Mouse (Mus musculus): ENCODE measurements around the gene Hrasls5.

Hrasls5 gene

DNA sequence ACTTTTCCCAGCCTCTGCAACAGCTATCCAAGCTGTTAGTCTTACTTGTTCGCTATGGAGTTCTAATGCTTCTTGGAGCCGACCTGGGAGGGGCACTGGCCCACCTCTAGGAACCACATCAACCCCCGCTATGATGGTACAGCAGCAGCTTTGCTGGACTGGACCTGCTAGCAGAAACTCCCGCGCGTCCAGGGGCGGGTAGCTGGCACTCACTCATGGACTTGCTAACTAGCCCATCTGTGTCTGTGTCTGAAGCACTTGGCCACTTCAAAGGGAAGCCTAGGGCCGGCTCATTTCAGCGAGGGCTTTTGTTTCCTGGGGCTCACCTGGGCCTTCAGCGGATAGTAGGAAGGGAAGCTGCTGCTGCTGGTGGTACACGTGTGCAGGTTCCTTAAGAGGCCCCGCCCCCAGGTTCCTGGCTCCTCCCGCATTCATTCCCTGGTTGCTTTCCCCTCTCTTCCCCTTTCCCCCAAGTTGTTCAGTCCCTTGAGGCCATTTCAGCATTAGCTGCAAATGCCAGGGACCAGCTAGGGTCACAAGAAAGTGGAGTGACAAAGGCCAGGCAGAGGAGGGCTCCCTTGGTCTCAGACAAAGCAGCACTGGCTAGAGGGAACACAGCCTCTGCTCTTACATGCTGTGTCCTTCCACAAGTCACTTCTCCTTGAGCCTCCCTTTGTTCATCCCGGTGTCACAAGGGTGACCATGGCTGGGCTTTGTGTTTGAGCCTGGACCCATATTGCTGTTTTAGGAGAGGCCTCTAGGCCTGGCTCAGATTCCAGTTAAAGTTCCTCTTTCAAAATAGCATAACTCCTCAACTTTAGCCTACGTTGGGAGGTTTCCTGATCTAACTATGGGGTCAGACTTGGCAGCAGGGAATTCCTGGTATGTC lies 5.3 kb upstream of the Hrasls5 start, which contains the start of gene Lgals12:
Lgals12 (minus strand) TSS at position 393 of the 889 bp plus-strand sequence.
- no peak for DNase-seq (ENCODE audit: low spot score)

DNA sequence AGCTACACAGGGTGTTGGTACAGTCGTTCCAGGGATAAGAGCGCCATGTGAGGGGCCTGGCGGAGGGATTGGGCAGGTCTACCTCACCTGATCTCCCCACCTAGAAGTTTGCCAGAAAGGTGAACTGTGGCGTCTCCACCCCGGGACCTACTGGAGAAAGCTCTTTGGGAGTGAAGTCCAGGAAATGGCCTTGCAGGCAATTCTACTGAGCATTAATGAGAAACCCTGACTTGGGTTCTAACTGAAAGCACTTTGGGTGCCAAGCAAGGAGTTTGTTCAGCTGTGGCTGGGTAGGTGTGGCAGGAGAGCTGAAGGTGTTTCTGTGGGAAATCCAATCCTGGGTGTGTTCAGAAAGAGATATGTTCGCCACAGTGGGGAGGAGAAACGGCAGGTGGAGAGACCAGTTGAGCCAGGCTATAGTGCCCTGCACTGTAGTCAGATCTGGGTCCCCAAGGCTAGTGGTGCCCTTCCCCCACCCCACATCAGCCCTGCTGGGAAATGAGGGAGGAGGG lies 4.6 kb upstream of the Hrasls5 start:
- no peak for DNase-seq (ENCODE audit: low spot score)

- no peak for DNase-seq (ENCODE audit: low spot score)
These were observed 810 bp downstream of the Hrasls5 start for GRCm38 (mm10) chr19:7613151-7613550.

DNA sequence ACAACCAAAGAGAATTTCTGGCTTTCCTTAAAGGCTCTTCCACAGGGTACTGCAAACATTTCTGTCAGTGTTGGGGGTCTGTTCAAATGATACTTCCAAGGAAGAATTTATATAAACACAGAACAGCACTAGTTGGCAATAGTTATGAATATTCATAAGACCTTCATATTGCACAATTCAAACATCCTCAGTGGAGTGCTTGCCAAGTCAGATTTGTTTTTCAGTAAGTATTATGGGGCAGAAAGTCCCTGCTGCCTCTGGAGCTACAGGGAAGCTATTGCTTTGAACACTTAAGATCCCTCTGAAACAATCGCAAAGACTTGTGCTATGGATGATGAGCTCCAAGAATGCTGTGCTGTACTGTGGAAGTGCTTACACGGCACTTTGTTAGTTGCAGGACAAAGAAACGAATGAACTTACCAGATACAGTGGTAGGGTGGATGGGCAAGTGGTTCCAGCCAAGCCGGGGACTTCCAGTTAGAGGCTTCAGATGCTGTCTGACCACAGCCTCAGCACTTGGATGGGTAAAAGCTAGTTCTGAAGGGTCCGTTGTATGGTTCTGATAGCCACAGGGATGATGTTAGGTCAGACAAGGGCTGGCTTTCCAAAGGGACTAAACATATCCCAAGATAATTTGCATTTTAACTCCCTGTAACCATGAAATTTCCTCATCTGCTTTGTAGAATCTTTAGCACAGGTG lies 4.0 kb downstream of the Hrasls5 start:
- no peak for DNase-seq (ENCODE audit: low spot score)

DNA sequence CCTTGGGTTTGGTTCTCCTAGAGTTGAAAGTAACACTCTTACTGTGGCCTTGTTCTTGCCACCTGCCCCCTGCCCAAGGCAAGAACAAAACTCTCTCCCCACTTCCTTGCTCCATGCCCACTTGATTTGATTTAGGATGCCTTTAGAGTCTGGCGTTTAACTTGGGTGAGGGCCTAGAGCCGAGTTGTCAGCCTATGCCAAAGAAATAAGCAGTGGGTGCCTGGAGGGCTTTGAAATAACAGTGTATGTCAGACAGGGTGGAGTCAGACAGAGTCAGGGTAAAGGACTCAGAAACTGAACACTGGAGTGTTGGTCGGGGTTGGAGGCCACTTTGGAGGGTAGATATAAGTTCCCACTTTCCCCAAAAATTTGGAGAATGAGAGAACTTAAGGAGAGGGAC lies 4.7 kb downstream of the Hrasls5 start:
- no peak for DNase-seq (ENCODE audit: low spot score)

DNA sequence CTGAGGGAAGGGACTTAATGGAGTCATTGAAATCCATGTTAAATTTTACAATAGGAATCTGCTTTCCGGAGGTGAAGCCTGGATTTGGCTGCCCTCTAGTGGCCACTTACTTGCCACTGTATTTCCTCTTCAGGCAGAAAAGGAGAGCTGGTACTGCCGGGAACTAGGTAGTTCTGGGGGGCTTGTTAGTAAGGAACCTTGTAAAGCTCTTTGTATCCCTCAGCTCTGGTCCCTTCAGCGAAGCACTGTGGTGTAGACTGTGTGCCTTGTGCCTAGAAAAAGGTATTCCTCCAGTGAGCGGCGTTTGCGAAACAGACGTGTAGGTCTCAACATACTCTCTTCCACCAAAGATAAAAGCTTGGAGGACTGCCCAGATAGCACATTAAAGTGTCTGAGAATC lies 5.4 kb downstream of the Hrasls5 start:
- DNase-seq (ENCODE audit: low spot score), result peak; percentile 31

DNA sequence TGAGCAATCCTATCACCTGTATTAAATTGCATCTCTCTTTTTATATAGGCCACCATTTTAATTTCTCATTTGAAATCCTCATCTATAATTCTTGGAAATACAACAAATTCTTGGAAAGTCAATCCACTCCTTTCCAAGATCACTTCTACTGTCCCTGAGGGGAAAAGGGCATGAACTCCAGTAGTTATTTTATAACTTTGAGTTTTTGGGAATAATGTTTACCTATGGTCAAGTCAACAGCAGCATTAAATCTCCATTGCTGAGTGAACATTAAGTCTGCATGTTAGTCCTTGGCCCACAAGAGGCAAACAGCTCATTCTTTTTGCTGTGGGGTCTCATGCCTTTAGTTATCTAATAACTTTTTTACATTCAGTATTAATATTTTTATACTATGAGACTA lies 20.7 kb downstream of the Hrasls5 start:
- no peak for DNase-seq (ENCODE audit: low spot score)

- DNase-seq (ENCODE audit: low spot score), result no peak
These were observed 21.4 kb downstream of the Hrasls5 start for GRCm38 (mm10) chr19:7633786-7634185.

DNA sequence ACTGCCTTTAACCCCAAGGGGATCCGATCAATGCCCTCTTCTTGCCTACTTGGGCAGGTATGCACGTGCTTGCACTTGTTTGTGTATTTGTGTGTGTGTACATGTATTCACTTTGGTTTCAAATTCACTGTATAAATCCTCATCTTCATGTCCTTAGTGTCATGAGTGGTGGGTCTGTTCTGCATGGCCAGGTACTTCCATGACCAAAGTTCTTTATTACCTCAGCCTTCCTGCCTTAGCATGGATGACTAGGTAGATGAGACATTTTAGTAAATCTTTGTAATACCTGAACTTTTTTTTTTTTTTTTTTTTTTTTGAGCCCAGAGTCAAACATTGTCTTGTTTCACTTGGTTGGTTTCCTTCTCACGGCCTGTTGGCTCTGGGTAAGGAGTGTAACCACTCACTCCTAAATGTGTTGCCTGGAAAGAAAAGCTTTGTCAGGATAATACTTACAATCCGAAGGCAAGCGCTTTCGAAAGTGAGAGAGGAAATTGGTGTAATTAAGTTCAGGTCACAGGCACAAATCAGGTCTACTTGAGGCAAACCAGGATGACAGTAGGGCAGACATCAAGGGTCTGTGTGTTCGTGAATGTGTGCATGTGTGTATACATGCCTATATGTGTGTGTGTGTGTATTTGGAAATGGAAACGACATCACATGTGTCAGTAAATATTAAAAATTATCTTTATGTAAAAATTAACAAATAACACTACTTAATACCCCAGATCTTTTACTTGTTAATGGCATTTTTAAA lies 36.7 kb downstream of the Hrasls5 start:
- DNase-seq (ENCODE audit: low spot score), result no peak

DNA sequence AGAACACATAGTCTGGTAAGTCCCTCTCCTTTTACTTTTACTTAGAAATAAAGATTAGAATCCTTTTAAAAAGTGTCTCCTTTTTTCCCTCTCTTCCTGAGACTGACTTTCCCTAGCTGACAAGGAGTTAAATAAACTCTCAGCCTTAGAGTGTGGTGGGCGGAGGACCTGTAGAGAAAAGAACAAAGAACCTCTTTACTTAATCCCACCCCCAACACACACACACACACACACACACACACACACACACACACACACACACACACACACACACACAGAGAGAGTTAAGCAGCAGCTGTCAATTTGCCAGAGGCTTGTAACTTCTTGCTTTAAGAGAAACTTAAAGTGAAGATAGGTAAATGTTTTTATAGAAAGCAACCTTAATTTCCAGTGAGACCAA lies 59.7 kb downstream of the Hrasls5 start:
- DNase-seq (ENCODE audit: low spot score), result no peak

DNA sequence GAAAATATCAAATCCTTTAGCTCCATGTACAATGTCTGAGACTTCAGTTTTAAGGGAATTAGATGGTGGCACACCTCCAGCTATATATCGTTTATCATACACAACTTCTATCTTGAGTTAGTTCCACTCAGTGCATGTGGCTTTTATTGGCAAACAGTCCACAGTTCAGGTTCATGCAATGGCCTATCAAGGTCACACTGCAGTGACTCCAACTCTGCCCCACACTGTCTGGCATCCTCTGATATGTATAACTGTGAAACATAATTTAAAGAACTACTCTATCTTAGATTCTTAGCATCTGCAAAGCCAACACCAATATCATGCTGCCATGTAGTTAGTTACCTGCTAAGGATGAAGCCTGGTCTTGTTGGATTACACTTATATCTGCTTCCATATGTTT lies 75.6 kb downstream of the Hrasls5 start:
- DNase-seq (ENCODE audit: low spot score), result no peak
